Mouse (Mus musculus) heart, adult 8-10 months (tissue): ENCODE data around the gene Slc35e1. TPM values are rescaled to one million over a fixed set of nuclear protein-coding genes. Genes with fewer than 3 reads are reported as not detected.
A peak's percentile ranks its signal among the peaks of the same experiment; 100 is the strongest.

ENCODE experiments used
- DNase-seq: peaks from one replicate; pipeline ENCODE4 v3.0.0; 2022; ENCODE audit warnings: low spot score
- total RNA-seq, 4 experiments: library from RNA; stranded (reverse); gene quantifications; 2 replicates each; pipeline ENCODE4 v1.2.4; 2022

Gene Slc35e1
- 10 to 100 TPM; 77.1 to 88.7 (median 82.1) TPM for total RNA-seq

DNA sequence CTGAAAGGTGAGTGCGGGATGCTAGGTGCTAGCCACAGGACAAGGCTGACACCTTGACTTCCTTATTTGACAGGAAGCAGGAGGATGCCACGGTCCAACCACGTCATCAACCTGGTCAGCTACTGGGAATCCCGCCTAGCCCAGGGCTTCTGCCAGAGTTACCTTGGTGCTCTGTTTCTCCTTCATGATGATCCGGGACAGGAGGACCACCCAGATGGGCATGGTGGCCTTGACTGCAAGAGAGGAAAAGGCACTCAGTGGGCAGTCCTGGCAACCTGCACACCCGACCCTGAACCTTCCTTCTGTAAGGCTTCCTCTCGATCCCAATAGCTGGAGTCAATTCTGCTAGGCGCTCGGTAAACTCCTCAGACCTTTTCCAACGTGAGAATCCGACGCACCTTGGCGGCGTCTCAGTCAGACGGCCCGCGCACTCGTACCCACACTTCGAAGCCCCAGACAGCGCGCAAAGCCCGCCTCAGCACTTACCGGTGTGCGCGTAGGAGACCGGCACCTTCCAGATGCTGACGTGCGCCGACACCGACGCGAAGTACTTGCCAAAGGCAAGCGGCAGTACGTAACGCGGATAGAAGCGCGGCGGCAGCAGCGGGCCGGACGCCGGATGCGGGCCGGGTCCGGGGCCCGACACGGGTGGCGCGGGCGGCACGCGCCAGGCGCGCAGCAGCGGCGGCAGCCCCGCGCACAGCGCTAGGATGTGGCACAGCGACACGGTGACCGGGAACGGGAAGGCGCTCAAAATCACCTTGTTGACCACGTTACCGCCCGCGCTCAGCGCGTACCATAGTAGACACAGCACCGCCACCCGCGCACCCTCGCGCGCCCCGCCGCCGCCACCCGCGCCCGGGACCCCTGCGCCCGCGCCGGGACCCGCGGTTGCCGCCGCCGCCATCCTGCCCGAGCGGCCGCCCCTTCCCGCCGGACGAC is at the start of gene Slc35e1:
TSS of gene Slc35e1 (minus strand) at position 935 of the 942 bp plus-strand sequence.
- DNase-seq: no peak

DNA sequence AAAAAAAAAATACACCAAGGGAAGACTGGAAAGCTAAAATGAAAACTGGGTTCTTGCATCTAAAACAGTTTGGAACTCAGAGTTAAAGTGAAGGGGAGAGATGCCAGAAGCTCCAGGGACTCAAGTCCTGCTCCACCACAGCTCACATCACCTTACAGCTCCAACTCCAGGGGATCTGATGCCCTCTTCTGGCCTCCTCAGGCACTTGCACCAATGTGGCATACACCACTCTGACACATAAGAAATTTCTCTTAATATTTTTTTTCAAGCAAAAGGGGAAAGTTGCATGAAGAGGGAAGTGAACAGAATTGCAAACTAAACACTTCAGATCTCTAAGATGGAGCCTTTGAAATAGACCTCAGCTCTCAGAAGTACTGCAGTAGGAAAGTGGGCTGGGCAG is 46.8 kb upstream of the Slc35e1 start:
- DNase-seq: no peak

DNA sequence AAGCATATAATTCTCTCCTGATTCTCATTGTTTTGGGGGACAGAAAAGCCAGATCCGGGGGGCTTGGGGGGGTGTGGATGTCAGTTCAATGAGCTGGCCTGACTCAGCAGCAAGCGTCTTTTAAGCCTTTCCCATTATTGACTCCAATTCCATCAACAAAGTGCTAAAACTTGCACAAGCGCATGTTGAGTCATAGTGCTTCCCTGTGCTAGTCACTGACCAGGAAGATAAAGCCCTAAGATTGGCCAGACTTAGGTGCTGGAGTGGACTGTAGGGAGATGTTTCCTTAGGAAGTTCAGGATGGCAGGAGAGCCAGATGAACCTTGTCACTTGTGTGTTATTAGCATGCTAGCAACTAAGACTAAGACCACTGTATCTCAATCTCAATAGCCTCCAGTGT is 42.5 kb upstream of the Slc35e1 start:
- no peak for DNase-seq

DNA sequence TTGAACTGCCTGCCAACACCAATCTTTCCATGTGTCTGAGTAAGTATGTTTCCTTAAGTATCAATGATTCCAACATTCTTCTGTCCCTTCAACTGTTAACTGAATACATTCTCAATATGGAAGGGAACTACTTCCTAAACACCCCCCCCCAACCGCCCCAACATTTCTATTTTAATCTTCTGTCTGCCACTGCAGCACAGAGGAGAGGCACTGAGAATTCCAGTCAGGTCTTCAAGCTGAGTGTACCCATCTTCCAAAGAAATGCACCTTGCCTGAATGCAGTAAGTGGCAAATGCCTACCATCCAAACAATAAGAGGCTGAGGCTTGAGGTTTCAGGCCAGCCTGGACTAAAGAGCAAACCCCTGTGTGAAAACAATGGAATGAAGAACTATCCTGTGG is 39.7 kb upstream of the Slc35e1 start:
- no peak for DNase-seq

DNA sequence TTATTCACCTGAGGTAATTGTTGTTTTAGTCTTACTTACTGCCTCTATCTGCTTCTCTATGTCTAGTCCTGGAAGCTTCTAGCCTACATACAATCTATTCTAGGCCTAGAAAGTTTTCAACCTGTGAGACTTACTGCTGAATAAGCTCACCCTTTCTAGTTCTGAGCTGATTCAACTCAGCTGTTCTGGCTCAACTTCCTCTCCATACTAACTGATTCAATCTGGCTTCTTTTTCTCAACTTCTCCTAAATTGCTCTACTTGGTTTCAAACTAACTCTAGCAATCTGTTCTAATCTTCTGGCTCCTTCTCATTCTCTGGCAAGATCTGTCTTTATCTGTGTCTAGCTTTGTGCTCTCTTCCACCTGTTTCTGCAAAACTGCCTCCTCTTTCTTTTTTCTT is 29.5 kb upstream of the Slc35e1 start:
- no peak for DNase-seq

DNA sequence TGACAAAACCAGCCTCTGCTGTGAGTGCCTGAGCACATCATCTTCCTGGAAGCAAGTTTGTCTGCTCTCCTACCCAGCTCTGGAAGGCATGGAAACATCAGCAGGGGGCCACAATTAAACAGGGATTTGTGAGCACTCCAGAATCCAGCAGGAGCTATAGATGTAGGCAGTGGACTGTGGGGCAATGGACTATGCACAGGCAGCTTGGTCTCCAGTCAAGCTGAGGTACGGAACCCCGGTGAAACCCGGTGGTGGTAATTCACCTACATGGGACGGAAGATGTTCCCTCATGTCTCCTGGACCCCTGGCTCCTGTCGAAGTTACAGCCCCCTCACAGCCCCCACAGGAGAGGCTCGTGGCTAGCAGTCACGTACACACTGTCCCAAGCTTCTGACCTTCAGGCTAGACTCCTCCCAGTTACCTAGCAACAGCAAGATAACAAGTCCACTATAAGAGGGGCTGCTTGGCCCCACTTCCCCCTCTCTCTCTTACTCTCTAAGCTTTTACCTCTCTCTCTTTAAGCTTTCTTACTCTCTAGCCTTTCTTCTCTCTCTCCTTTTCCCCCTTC is 25.1 kb upstream of the Slc35e1 start:
- no peak for DNase-seq

DNA sequence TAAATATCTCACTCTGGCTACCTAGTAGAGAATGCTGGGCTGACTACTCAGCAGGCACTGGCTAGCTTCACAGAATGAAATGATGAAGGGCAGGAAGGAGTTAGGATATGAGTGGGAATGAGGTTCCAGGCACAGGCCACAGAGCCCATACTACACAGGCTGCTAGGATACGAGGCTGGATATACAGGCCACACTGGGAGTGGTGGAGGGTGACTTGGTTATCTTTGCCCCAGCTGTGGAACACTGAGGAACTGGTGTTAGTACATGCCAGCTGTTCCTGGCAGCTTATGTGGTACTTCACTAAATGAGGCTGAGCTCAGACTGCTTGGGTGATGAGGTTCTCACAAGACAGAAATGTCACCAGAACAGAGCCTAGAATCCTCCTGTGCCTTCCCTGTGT is 20.7 kb upstream of the Slc35e1 start:
- DNase-seq: no peak

DNA sequence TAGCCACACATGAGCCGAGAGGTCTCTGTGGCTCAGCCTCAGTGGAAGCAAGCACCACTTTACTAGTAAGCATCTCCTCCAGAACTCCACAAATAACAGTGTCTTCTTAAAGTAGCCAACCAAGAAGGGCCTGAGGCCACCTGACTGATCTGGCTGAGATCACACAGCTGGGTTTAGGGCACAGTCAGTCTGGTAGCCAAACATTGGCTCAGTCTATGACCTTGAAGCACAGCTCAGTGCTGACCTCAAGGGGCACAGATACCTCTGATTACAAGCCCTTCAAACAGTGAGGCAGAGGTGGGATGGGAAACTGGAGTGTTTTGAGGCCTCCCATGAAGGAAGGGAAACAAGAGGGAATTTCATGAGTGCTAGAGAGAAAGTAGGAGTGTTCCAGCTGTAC is 20.2 kb upstream of the Slc35e1 start:
- no peak for DNase-seq

DNA sequence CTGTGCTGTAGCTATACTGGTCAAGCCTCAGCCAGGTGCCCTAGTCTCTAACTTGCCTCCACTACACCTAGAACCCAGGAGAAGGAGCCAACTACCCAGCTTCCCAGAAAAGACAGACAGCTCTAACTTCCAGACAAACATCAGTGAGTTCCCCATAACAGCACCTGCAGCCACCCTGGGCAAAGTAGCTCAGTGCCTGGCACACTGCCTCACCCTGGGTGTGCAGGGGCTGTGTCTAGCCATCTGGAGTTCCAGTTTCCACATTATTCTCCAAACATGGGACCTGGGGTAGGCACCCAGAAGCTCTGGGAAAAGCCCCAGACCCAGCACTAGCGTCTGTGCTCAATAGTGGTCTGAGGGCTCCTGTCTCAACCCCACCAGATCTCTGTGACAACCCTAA is 15.1 kb upstream of the Slc35e1 start:
- no peak for DNase-seq

DNA sequence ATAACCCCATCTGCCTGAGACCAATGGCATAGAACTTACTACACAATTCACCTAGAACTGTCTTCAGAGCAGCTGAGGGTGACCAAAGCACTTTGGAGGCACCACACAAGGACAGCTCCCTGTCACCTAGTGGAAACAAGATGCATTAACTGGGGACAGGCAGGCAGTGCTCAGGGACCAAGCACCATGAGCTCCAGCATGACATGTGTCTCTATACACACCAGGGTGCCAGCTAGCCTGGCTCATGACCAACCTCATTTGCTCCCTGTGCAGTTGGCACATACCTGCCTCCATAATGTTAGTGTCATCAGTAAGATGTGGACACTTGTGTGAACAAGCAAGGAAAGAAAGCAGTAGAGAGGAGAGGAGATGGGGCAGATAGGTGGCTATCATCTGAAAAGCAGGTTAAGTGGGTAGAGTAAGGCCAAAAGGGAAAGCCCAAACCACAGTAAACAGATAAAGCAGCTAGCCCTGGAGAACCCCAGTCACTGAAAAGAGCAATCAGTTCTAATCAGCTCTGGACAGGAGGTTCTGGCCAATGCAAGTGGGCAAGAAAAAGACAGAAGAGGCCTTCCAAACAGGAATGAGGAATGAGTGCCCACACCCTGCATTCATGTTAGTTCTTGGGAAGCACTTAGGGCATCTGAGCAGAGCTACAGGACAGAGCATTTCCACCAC is 12.4 kb upstream of the Slc35e1 start:
- DNase-seq: no peak

DNA sequence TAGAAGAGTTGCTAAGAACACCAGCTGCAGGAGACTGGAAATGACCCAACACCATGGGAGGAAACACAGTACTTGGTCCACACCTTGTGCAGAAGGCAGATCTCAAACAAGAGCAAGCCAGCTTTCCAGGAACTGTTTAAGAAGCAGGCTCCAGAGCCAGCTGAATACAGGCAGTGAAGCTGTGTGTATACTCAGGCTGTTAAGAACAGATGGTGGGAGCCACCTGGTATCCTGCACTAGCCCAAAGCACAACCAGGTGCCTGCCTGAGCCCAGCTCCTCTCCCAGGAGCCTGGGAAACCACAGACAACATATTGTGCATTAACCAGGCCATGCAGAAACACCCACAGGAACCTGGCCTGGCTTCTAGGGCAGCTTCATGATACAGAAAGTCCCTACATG is 11.7 kb upstream of the Slc35e1 start:
- no peak for DNase-seq

DNA sequence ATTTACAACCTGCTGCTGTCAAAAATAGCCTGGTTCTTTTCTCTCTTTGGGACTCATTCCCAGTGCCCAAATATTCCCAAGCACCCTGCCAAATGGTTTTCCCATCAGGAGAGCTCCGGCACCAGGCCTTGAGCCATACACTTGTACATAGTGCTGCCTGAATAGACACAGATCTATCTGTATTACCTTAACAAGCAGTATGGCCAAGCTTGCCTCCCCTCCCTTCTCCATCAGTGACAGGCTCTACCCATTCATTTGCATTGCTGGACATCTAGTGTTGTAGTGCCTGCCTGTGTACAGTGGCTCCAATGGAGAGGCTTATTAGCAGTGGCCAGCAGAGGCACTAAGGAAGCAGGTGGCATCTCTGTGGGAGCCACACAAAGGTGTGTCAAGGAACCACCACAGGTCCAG is 8.1 kb upstream of the Slc35e1 start:
- DNase-seq: peak; percentile 63

DNA sequence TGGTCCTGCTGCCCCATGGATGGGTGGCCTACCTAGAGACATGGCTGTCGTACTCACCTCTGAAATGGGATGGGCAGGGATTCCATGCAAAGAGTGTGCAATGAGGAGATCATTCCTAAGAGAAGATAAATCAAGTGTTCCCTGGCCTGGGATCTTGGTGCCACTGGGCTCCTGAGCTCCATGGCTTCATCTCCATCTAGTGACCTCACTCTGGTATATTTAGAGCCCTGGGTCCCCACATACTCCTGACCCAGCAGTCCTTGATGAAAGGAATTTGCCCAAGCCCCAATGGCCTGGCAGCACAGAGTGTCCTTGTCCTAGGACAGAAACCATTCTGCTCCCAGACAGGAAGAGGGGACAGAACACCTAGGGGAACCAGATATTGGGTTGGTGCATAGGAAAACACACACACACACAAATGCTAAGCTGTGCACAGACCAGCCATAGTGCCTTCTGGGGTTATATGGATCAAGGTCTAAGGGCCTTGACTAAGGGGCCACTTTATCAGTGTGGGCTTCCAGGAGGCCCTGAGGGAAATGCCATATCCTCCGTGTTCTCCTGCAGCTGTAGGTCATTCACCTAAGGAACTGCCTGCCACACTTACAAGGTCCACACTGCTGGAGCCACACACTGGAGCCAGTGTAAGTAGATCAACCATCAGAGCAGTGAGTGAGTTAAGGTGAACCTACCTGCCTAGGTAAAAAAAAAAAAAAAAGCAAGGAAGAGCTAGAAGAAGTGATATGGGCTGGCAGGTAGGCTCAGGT is 7.3 kb upstream of the Slc35e1 start:
- DNase-seq: peak; percentile 78

DNA sequence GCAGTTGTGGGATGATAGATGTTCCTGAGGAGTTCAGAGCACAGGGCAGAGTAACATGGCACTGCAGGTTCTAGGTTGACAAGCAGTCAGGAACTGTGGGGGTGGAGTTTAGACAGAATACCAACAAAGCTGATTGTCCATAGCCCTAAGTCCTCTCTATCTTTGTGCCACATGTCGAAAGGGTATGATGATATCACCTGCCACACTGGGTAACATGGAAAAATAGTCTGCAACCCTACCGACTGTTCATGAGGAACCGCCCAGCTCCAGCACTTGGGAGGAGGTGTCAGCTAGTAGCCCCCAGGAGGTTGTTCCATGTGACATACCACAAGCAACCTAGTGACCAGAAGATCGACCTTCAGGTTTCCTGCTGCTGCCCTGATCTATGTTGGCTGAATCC is 6.1 kb upstream of the Slc35e1 start:
- DNase-seq: no peak

DNA sequence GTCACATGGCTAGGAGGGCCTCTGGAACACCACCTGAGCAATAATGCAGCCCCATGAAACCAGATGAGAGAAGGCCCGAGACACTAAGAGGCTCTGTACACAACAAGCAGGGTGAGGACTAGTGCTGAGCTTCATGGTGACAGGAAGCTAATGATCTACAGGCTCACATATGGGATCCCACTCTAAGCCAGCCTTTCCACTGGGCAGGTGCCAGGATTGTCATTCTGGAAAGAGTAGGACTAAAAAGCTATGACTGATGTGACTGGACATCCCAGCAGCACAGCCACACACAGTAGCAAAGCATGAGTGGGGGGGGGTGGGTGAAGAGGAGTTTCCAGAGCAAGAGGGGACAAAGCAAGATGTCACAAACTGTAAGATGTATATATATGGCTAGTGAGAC is 5.5 kb upstream of the Slc35e1 start:
- DNase-seq: no peak

DNA sequence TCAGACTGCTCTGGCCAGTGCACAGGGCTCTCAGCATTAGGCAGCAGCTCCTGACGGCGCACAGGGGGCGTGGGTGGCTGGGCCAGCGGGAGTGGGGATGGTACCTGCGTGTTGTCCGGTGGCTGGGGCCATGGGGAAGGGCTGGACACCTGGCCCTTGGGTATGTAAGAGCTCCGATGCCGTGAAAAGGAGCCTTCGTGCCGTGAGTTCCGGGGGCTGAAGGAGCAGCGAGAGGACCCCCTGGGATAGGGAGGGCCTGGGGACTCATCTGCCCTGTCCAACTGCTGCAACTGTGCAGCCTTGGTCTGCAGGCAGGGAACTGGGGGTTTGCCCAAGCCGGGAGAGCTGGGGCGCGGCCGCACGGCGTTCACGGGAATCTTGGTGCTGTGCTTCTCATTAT is 3.8 kb upstream of the Slc35e1 start:
- DNase-seq: no peak

DNA sequence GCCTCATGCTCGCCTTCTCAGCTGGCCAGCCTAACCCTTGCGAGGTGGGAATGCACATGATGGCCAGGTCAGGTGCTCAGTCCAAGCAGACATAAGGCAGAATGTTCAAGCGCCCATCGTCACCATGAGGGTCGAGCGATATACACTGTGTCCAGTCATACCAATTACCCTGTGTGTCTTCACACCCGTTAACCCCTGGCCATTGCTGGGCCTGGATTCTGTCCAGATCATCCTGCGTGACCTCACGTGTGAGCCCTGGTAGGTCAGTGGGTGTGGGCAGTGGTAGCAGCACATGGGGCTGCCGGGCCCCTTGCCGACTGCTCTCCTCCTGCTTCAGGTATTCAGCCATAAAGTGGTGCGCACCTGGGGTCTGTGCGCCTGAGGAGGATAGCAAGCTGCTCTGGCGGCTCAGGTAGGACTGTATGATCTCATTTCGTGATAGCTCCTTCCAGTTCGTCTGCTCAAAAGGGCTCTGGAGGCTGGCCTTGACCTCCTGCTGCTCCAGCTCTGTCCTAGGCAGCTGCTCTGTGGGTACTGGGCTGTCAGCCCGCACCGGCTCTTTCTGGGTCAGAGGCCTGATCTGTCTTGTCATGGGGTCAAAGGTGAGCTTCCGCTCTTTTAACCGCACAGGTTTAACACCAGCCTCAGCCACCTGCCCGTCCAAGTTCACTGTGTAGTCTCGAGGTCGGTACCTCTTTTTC is 3.1 kb upstream of the Slc35e1 start:
- DNase-seq: no peak

DNA sequence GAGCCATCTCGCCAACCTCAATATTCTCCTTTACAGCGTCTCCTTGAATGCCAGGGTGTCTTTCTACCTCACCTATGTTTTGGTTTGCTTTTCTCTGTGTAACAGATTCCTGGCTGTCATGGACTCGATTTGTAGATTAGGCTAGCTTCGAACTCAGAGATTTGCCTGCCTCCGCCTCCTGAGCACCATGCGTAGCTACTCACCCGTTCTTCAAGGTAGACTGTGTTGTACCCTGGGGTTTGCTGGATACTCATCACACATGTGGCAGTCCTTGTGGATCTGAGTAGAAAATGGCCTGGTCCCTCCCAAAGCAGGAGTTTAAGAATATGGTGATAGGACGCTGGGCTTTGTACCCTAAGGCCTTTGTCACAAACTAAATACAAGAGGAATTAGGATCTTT is 967 bp upstream of the Slc35e1 start:
- no peak for DNase-seq

DNA sequence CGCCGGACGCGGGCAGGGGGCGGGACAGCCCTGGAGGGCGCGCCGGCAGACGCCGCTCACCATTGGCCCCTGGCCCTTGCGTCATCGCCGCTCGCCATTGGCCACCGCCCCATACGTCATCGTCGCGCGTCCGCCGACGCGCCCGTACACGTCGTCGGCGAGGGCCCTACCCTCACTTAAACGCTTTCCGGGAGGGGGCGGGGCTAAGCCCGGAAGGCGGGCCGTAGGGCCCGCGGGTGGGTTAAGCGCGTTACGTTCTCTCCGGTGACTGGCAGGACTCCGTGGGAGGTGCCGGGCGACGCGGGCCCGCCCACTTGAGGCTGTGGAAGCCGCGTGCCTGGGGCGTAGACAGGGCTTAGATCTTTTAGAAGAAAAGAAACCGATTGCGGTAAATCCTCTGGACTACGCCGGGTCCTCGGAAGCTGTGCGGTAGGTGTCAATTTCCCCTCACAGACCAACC is 238 bp upstream of the Slc35e1 start:
- DNase-seq: peak; percentile 98

DNA sequence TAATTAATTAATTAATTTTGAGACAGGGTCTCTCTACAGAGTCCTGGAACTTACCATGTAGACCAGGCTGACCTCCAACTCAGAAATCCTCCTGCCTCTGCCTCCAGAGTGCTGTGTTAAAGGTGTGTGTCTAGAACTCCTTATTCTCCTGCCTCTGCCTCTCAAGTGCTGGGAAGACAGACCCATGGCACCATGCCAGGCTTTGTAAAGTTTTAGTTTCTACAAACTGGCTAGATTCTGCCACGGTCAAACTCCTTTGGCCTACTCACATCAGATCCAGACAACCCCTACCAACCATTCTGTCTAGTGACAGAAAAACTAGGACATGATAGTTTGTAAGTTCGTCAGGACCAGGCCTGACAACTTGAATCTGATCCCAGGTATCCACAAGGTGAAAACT is 1.4 kb downstream of the Slc35e1 start:
- DNase-seq: no peak

DNA sequence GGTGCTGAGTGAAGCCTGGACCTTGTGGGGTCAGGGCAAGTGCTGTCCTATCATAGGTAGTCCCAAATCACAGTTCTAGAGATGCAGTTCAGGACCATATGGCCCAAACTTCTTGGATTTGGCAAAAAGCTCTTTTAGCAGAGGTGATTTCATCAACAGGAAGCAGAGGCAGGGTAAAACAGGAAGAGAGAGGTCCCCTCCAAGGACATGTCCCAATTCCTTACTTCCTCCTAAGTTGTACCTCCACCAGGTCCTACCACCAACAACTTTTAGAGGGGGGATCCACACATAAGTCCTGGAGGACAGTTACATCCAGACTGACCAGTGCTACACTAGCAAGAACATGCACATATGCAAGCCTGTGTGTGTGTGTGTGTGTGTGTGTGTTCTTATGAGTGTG is 5.4 kb downstream of the Slc35e1 start:
- no peak for DNase-seq
